Comparison of ENCODE assay signal across 19 mouse cellular contexts in genomic region chr16:23968888-23969287, GRCm38 (mm10). TPM values are rescaled to one million over a fixed set of nuclear protein-coding genes. Genes with fewer than 3 reads are reported as not detected.
"Had no signal": no experiment of that assay in that cellular context is flagged by ENCODE, and none has a peak within 500 bp of the region (broad histone marks: within the 10 kb centered on the region; RNA-seq: fewer than 3 reads in every experiment).

No protein-coding gene starts in this region.

- DNase-seq: kidney, adult 18-20 months; kidney, postnatal 10 days; kidney, postnatal 4 days; left cerebral cortex, postnatal 4 days; retina, postnatal 1 day; thymus, adult 2 months; thymus, postnatal 25 days had no signal

- H3K4me1 ChIP-seq: liver, embryonic 12.5 days; neural tube, embryonic 13.5 days had no signal

- H3K27me3 ChIP-seq: intestine, embryonic 15.5 days; liver, embryonic 12.5 days; midbrain, embryonic 15.5 days; neural tube, embryonic 13.5 days; stomach, embryonic 15.5 days had no signal

- H3K4me2 ChIP-seq: intestine, embryonic 15.5 days; liver, embryonic 12.5 days; midbrain, embryonic 15.5 days; neural tube, embryonic 13.5 days; stomach, embryonic 15.5 days had no signal

- H3K9me3 ChIP-seq: intestine, embryonic 15.5 days; liver, embryonic 12.5 days; midbrain, embryonic 10.5 days; midbrain, embryonic 15.5 days; neural tube, embryonic 13.5 days; stomach, embryonic 15.5 days had no signal

- H3K9ac ChIP-seq: intestine, embryonic 15.5 days; liver, embryonic 12.5 days; midbrain, embryonic 15.5 days; neural tube, embryonic 13.5 days; stomach, embryonic 15.5 days had no signal

- ATAC-seq: intestine, embryonic 15.5 days; liver, embryonic 12.5 days; midbrain, embryonic 15.5 days had no signal

- H3K36me3 ChIP-seq: midbrain, embryonic 10.5 days; midbrain, embryonic 15.5 days had no signal

- H3K27ac ChIP-seq: intestine, embryonic 15.5 days; liver, embryonic 12.5 days; midbrain, embryonic 10.5 days; midbrain, embryonic 15.5 days; neural tube, embryonic 13.5 days; stomach, embryonic 15.5 days had no signal

- H3K4me3 ChIP-seq: intestine, embryonic 15.5 days; liver, embryonic 12.5 days; midbrain, embryonic 10.5 days; midbrain, embryonic 15.5 days; neural tube, embryonic 13.5 days; stomach, embryonic 15.5 days had no signal

RNA-seq across cellular contexts. Expression of gene Gm37419, which starts 19.4 kb away (rescaled TPM):
- polyA plus RNA-seq: intestine, embryonic 15.5 days; kidney, embryonic 14.5 days; limb, embryonic 14.5 days; liver, embryonic 12.5 days; liver, embryonic 16.5 days; midbrain, embryonic 10.5 days; midbrain, embryonic 15.5 days; neural tube, embryonic 13.5 days; spleen, adult 2 months; stomach, embryonic 15.5 days; testis, adult 2 months; thymus, adult 2 months; urinary bladder, adult 2 months had no signal

RNA-seq across cellular contexts. Expression of gene Rtp2, which starts 36.7 kb away (rescaled TPM):
- polyA plus RNA-seq: intestine, embryonic 15.5 days; kidney, embryonic 14.5 days; limb, embryonic 14.5 days; liver, embryonic 12.5 days; liver, embryonic 16.5 days; midbrain, embryonic 10.5 days; neural tube, embryonic 13.5 days; spleen, adult 2 months; stomach, embryonic 15.5 days; thymus, adult 2 months; urinary bladder, adult 2 months had no signal
